Mouse (Mus musculus) midbrain, embryonic 15.5 days (tissue): ENCODE results near the gene Gm28891. TPM values are rescaled to one million over a fixed set of nuclear protein-coding genes. Genes with fewer than 3 reads are reported as not detected.
"Not testable (repeated sequence)": the region's sequence is repeated elsewhere in the genome, so short reads cannot be mapped to it uniquely, and the experiment has no call there.

ENCODE experiments used
- ATAC-seq: fragments of 200-750 bp; cut with Nextera tagmentation; replicated peaks from 2 replicates; pipeline ENCODE4 v1.8.0; 2017; ENCODE audit warnings: moderate TSS enrichment
- H3K27ac ChIP-seq: fragments of 300-500 bp; sonication (generic); 2 replicates; pipeline ENCODE4 v1.5.1; 2015; ENCODE audit warnings: mild to moderate bottlenecking, inconsistent platforms
- H3K27me3 ChIP-seq: fragments of 300-500 bp; sonication (generic); replicated peaks from 2 replicates; pipeline ENCODE4 v1.6.1; 2015; ENCODE audit warnings: inconsistent platforms
- H3K36me3 ChIP-seq: fragments of 300-500 bp; sonication (generic); replicated peaks from 2 replicates; pipeline ENCODE4 v1.6.1; 2015; ENCODE audit warnings: inconsistent platforms
- H3K4me1 ChIP-seq: fragments of 300-500 bp; sonication (generic); 2 replicates; pipeline ENCODE4 v1.6.1; 2015; ENCODE audit warnings: inconsistent platforms
- H3K4me2 ChIP-seq: fragments of 300-500 bp; sonication (generic); 2 replicates; pipeline ENCODE4 v1.6.1; 2015; ENCODE audit warnings: inconsistent platforms, mild to moderate bottlenecking, moderate library complexity
- H3K4me3 ChIP-seq: fragments of 300-500 bp; sonication (generic); 2 replicates; pipeline ENCODE4 v1.5.1; 2015; ENCODE audit warnings: mild to moderate bottlenecking, inconsistent platforms
- H3K9ac ChIP-seq: fragments of 300-500 bp; sonication (generic); 2 replicates; pipeline ENCODE4 v1.6.1; 2015; ENCODE audit warnings: mild to moderate bottlenecking, inconsistent platforms
- H3K9me3 ChIP-seq: fragments of 300-500 bp; sonication (generic); 2 replicates; pipeline ENCODE4 v1.6.1; 2016; ENCODE audit warnings: inconsistent platforms
- WGBS: fragments of 180-500 bp; shearing (Covaris S2); methylation state at CpG from one replicate; pipeline ENCODE4 v1.1.7; 2015; ENCODE audit warnings: mixed read lengths; 5-methylcytosine and 5-hydroxymethylcytosine counted together
- polyA plus RNA-seq: library from polyadenylated mRNA; unstranded; fragments of >200 nt; fragmentation: Nextera tagmentation; extraction: Ambion mirVana; gene quantifications from 2 replicates; pipeline ENCODE4 v1.2.1, GENCODE M21; 2015

Gm28891 gene
- not detected in 2 replicates for polyA plus RNA-seq

GRCm38 (mm10) chrY:60240902-60241301, at the start of gene Gm28891:
Gene Gm28891, plus strand, starts transcription at chrY:60241202.
- not testable (repeated sequence) for H3K9me3 ChIP-seq, H3K36me3 ChIP-seq, H3K4me2 ChIP-seq, H3K9ac ChIP-seq, H3K27ac ChIP-seq, H3K4me3 ChIP-seq, H3K27me3 ChIP-seq, H3K4me1 ChIP-seq, ATAC-seq
- 100% methylated on average over 2 of the region's 8 CpGs for WGBS
